Mouse (Mus musculus): ENCODE measurements around the gene Rab31. TPM values are rescaled to one million over a fixed set of nuclear protein-coding genes. Genes with fewer than 3 reads are reported as not detected.

Rab31 gene
- polyA plus RNA-seq, 1 experiment: 74.9 TPM

DNA sequence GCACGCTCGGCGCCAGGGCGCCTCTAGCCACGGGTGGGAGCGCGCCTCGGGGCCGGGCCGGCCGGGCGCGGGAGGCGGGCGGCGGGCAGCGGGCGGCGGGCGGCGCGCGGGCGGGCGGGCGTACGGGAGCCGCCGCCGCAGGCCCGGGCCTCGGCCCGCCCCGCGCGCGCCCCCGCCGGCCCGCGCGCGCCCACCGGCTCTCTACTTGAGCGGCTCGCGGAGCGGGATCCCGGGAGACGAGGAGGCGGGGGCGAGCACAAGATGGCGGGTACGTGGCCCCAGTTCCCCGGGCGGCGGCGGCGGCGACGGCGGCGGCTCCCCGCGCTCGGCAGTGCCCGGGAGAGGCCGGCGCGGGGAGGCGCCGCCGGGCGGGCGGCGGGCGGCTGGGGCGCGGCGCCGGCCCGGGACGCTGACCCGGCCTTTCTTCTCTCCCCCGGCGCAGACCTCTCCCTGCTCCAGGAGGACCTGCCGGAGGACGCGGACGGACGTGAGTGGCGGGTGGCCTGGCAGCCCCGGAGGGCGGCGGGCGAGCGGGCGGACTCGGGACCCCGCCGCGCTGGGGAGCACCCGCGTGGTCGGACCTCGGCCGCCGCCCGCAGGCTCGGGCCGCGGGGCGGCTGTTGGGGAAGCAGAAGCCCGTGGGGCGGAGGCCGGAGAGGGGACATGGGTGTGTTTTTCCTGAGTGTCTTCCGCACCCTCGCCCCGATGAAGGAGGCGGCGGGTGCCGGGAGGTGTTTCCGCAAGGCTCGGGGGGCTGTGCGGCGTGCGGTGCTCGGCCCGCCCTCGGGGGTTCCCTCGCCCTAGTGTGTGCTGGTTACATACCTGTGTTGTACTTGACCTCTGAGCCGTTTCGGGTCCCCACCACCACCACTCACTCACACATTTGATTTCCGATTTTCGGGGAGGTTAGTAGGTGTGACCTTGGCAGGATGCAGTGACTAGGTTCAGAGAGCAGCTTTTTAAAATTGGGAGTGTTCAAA lies 10.9 kb upstream of the Rab31 start:
- peak in 1 of 2 experiments; percentile 76 for DNase-seq (ENCODE audit: extremely low spot score in 1 of 2, low spot score in 1 of 2)

DNA sequence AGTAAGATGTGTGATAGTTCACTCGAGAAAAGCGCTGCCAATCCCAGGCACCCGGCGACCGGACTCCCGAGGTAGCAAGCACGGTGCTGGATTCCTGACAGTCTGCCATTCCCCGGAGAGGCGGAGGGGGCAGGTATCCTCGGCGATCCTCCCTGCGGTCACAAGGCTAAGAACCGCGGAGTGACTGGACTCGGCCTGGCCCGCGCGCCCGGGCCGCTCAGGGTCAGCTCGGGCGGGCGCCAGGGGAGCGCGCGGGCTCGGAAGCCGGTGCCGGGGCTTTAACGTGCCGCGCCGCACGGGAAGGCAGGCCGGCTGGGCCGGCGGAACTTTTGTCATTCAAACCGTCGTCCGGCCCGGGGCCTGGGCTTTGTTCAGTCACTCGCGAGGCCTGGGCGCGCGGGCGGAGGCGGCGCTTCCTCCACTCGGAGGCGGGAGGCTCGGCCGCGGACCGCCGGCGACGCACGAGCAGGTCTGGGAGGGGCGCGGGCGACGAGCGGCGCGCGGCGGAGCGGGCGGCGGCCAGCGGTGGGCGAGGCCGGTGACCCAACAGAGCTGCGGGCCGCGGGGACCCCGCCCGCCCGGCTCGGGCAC lies 10.1 kb upstream of the Rab31 start, which contains the start of gene Ppp4r1:
Gene Ppp4r1 (plus strand): TSS at position 23 of the 591 bp plus-strand sequence.
- peak in 1 of 2 experiments; percentile 69 for DNase-seq (ENCODE audit: extremely low spot score in 1 of 2, low spot score in 1 of 2)

DNA sequence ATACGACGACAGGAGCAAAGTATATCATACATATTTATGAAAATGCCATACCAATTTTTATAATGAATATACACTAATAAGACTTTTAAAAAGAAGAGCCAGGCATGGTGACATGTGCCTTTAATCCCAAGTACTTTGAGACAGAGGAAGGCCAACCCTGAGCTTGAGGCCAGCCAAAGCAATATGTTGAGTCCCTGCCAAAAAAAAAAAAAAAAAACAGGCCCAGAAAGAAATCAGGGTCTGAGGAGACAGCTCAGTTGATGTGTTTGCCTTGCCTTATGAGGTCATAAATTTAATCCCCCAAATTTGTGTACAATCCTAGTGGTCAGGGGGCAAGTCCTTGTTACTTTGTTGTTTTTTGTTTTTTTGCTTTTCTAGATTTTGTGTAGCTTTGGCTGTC lies 8.4 kb upstream of the Rab31 start:
- DNase-seq (ENCODE audit: extremely low spot score in 1 of 2, low spot score in 1 of 2): no peak

DNA sequence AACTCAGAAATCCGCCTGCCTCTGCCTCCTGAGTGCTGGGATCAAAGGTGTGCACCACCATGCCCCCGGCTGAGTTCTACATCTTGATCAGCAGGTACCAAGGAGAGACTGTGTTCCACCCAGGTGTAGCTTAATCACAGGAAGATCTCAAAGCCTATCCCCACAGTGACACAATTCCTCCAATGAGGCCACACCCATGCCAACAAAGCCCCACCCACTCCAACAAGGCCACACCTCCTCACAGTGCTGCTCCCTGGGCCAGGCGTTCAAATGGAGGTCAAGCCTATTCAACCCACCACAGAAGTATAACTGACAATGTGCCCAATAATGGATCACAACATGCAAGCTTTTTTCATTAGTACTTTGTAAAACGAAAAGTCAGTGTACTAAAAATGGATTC lies 4.9 kb upstream of the Rab31 start:
- DNase-seq (ENCODE audit: extremely low spot score in 1 of 2, low spot score in 1 of 2): no peak

DNA sequence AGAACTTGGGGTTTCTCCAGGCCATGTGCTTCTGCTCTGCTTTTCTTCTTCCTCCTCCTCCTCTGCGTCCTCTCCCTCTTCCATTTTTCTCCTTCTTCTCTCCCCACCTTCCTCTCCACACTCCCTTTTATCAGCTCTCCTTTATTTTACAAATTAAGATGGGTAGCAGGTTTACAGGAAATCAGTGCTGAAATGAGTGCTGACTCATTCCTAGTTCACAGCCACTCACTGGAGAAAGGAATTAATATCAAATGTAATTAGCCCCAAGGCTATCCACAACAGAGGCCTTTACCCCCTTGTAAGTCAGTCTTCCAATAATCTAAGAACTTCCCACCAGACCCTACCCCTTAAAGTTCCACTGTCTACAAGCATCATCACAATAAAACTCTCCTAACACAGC lies 3.7 kb upstream of the Rab31 start:
- no peak for DNase-seq (ENCODE audit: extremely low spot score in 1 of 2, low spot score in 1 of 2)

DNA sequence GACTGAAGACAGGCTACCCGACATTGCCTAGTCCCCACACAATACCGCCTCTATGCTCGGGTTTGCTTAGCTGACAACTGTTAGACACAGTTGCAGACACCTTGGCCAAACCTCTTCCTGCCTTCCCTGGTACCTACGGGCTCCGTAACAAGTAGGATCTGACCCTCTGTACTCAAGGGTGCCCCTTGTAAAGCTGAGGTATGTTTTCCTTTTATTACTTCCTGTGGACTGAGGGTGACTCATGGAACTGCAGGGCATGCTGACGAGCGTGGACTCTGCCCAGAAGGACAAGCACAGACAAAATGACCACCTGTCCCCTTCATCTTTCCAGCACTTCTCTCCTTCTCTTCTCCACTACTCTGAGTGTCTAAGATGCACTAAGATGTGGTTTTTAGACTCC lies 1.9 kb upstream of the Rab31 start:
- no peak for DNase-seq (ENCODE audit: extremely low spot score in 1 of 2, low spot score in 1 of 2)

DNA sequence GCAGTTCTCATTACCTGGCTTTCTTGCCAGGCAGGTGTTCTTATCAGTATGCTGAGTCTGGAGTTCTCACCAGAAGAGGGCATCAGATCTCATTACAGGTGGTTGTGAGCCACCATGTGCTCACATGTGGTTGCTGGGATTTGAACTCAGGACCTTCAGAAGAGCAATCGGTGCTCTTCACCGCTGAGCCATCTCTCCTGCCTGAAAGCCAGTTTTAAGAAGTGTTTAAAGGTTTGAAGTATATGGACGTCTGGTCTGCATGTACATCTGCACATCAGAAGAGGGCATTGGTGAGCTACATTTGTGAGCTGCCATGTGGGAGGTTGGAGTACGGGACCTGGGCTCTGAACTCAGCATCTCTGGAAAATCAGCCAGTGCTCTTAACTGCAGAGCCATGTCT lies 1.1 kb upstream of the Rab31 start:
- peak in 1 of 2 experiments; percentile 29 for DNase-seq (ENCODE audit: extremely low spot score in 1 of 2, low spot score in 1 of 2)

DNA sequence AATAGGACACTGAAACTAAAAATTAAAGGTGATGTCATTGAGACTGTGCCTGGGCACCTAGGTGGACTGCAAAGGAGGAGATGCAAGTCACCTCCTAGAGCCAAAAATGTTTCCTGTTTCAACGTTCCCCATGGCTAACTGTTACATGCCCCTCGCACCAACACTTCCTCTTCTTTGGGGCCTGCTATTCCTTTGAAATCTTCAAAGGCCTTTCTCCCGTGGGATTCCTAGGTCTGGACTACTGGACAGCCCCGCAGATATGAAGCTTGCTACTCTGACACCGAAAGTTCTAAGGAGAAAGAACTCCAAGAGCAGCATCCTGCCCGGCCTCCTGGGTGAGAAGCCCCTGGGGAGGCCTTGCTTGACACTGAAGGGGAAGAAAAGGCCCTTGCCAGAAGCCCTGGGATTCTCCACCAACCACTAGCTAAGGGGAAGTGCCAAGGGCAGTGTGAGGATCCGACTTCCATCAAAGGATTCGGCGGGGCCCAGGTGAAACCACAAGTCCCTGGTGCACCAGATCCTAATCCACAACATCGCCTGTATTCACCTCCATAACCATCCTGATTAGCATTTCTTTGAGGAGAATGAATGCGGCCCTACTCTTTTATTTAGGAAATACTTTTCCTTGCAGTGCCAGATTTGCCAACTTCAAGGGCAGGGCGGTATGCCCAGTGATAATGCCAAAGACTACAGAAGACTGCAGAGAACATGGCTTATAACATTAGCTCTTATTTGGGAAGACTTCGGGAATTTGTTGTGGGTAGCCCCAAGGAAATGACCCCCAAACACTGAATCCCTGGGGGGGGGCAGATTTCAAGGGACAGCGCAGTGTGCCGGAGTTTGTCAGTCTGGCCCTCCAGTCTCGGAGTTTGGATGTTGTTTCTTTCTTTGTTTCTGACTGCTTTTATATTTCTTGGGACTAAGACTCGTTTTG lies 1.3 kb downstream of the Rab31 start:
- DNase-seq (ENCODE audit: extremely low spot score in 1 of 2, low spot score in 1 of 2): no peak

DNA sequence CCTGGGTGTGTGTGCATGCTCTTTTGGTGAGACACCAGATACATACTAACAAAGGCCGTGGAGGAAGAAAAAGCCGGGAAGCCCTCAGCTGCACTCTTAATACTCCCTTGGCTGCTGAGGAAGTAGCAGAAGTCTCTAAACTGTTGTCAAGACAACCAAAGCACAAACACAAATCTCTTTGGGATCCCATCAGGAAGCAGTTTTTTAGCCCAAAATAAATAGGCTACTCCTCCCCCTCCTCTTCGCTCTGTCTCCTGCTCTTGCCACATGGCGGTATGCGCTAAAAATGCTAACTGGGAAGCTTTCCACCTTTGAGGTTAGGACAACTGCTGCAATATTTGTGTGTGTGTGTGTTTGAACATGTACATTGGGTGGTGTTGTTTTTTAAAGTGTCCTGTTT lies 4.1 kb downstream of the Rab31 start:
- DNase-seq (ENCODE audit: extremely low spot score in 1 of 2, low spot score in 1 of 2): peak; percentile 70 to 75

DNA sequence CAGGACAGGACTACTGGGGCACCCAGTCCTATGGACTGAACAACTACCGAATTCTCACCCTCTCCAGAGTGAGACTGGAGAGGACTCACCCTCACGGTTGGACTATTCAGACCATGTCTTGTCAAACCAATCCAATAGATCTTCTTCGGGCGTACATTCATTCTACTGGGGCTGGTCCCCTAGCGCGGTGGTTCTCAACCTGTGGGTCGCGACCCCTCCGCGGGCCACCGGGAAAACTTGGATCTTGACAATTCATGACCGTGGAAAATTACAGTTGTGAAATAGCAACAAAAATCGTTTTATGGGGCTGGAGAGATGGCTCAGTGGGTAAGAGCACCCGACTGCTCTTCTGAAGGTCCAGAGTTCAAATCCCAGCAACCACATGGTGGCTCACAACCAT lies 9.3 kb downstream of the Rab31 start:
- DNase-seq (ENCODE audit: extremely low spot score in 1 of 2, low spot score in 1 of 2): no peak

DNA sequence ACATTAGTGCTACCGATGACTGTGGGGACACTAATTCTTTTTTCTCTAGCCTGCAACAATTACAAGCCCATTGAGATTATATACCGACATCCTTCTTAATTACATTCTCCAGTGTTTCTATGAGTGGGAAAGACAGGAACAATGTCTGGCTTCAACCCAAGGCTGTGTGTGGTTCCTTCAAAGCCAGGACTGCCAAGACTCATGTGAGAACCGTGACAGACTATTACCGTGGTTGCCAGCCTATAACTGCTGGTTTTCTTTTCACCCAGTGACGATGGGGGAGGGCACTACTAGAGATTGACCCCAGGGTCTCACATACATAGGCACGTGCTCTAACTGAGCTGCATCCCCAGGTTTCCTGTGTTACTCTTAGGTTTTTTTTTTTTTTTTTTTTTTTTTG lies 15.4 kb downstream of the Rab31 start:
- no peak for DNase-seq (ENCODE audit: extremely low spot score in 1 of 2, low spot score in 1 of 2)

DNA sequence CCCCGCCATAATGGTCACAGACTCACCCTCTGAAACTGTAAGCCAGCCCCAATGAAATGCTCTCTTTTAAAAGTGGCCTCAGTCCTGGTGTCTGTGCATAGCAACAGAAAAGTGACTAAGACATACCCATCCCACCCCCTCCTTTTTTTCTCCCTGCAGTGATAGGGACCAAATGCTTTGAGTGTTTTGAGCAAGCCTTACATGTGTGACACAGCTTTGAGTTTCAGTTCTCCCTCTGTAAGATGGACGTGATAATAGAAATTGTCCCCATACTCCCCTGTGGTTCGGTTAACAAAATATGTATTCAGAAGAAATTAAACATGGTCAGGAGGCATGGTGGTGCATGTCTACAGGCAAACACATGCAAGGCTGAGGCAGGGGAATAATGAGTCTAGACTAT lies 16.7 kb downstream of the Rab31 start:
- DNase-seq (ENCODE audit: extremely low spot score in 1 of 2, low spot score in 1 of 2): no peak

DNA sequence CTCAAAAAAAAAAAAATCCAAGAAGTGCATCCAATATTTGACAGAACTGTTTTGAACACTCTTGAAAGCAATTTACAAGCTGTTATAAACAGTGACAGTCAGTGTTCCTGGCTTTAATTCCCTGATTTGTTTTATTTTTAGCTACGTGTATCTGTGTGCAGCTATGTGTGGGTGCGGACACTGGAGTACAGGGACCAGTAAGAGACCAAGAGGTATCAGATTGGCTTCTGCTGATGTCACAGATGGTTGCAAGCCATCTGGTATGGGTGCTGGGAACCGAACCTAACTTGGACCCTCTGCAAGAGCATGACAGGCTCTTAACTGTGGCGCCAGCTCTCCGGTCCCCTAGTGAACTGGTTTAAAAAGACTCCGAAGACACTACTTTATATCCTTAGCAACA lies 19.4 kb downstream of the Rab31 start:
- DNase-seq (ENCODE audit: extremely low spot score in 1 of 2, low spot score in 1 of 2): no peak

DNA sequence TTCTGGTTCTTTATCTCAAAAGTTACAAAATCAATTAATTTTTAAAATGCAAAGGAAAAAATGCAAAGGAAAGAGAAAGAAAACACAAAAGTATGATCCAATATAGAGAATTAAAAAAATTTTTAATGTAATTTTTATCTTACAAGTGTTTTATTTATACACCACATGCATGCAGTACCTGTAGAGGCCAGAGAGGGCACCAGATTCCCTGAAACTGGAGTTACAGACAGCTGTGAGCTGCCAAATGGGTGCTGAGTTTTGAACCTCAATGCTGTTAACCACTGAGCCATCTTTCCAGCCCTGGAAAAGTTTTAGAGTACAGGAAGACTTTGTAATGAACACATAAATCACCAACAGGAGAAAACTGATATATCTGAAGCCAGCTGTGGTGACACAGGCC lies 22.3 kb downstream of the Rab31 start:
- DNase-seq (ENCODE audit: extremely low spot score in 1 of 2, low spot score in 1 of 2): no peak

DNA sequence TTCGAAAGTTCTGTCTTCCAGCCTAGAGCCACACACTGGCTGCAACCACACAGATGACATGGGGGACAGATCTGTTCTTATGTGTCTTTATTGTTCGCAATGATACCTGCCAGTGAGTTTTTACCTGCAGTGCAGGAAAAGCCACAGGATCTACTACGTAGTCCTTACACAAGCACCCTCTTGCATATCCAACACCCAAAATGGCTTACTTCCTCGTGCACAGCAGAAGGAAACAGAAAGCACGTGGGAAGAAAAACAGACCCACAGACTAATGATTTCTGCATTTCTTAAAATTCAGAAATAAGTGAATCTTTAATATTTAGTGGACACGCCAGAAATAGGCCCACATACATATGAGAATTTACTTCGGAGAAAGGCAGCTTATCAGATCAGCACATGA lies 22.7 kb downstream of the Rab31 start:
- DNase-seq (ENCODE audit: extremely low spot score in 1 of 2, low spot score in 1 of 2): no peak

DNA sequence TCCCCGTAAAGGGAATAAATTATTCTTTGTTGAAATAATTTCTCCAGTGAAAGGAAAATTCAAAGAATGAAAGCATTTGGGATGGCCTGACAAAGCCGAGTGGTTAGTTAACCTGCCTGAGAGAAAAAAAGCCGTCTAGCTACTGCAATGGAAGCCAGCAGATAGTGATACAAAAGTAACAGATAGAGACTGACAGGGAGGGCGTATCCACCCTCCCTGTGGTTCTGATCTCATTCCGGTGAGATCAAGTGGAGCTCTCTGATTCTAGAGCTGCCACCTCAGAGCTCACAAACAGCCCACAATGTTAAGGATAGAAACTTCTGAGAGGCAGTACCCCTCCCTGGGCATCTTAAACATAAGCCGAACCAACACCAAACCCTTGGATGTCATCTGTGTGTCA lies 23.6 kb downstream of the Rab31 start:
- DNase-seq (ENCODE audit: extremely low spot score in 1 of 2, low spot score in 1 of 2): no peak

DNA sequence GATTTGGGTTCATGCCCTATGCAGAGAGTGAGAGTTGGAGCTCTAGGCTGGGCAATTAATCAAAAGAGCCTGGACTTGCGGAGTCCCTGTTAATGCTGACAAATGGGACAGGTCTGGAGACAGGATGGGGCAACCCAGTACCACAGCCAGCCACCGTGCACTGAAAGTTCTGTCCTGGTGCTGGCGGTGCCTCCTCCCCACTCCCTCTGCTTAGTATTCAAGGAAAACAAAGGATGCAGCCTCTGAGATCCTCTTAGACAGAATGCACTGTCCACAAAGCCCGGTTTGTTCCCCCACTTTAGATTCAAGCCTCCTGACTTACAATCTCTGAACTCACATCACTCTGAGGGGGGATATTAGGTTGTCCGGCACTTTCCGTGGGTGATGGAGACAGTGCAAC lies 26.2 kb downstream of the Rab31 start:
- DNase-seq (ENCODE audit: extremely low spot score in 1 of 2, low spot score in 1 of 2): no peak

DNA sequence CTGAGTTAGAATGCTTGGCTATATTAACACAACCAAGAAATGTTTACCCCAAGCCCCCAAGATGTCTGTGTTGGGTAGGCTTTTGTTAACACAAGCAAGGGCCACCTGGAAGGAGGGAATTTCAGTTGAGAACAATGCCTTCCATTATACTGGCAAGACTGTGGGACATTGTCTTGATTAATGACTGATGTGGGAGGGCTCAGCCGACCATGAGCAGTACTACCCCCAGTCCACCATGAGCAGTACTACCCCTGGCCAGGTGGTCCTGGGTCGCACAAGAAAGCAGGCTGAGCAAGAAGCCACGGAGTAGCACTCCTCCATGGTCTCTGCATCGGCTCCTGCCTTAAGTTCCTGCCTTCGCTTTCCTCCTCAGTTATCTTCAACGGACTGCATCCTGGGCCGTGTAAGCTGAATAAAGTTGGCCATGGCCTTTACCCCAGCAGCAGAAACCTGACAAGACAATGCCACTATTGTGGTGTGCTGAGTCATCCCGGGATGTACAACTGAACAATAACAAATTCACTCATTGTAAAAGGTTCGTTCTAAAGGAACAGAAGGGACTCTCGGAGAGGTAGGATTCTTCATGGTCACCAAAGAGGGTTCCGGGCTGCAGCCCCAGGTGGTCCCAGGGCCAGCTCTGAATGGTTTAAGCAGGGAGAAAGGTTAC lies 28.8 kb downstream of the Rab31 start:
- DNase-seq (ENCODE audit: extremely low spot score in 1 of 2, low spot score in 1 of 2): no peak

DNA sequence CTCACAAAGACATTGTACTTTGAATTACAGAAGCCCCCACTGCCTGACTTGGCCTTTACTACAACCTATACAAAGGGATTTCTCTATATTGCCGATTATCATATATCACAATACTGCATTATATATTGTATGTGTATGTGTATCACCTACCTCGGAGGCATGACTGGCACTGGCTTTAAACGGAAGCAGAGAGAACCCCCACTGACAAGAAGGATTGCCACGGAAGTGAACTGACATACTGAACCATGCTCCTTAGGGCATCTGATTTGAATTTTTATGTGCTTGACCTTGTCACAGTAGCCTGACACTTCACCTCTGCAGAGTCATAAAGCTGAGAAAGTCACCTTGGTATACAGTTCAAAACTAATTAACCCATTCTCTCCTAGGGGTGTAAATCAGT lies 29.6 kb downstream of the Rab31 start:
- DNase-seq (ENCODE audit: extremely low spot score in 1 of 2, low spot score in 1 of 2): no peak

DNA sequence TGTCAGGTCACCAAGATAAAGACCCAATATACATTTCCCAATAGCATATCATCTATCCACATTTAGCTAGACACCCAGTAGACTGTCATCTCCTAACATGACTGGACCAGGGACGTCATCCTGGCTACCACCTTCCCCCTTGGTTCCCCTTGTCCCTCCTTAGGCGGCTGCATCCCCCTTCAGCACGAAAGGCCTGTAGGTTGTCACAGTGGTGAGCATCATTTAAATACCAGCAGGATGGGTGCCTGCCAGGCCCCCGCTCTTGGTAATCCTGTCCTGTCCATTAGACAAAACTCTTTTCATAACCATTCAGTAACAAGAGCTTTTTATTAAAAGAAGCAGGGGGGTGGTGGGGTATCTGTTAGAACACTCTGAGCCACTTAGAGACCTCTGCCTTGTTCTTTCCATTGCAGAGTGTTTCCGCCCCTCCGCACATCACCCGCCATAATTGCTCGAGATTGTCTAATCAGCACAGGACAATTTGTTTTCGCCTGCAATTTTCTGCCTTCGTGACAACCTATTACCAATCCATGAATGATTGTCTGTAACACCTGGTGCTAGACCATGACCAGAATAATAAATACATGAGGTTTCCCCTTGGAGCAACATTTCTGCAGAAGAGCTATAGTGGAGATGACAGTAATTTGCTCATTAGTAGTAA lies 30.2 kb downstream of the Rab31 start:
- DNase-seq (ENCODE audit: extremely low spot score in 1 of 2, low spot score in 1 of 2): no peak
